Mouse (Mus musculus): Measurements from ENCODE around the gene Prkn.

Gene Prkn

DNA sequence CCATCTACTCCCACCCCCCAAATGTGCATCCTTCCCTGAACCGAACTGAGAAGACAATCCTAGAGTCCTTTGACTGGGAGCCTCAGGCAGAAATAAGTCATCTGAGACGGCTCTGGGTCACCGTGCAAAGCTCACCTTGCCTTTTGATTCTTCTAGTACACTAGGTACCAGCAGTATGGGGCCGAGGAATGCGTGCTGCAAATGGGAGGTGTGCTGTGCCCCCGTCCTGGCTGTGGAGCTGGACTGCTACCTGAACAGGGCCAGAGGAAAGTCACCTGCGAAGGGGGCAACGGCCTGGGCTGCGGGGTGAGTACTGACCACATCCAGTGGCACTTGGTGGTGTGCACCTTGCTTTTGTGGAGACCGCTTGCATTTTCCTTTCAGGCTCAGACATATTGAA is 1014.4 kb downstream of the Prkn start:
- no peak for DNase-seq (ENCODE audit: low spot score)

DNA sequence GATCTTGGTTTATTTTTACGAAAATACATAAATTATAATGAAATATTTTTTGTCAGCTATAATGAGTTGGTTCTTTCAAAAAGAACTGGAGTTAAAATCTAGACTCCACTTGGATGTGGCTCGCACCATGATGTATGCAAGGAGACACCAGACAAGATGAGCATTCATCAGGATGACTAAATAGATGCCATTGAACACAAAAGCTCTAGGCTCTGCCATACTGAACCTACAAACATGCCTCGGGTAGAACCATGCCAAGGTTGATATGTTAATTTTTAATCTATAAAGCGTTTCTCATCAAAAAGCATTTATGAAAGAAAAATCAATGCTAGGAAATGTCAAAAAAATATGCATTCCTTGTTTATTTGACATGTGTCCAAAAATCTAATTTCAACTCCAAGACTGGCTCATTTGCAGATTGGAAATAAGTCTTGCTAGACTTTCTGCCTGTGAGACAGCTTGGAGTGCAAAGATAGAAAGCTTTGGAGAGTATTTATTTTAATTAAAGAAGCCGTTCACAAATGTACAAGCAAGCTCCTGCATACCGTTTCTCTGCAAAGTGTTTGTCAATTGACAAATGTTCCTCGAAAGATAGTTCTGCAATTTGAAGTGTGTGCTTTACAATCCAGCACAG is 1018.7 kb downstream of the Prkn start:
- no peak for DNase-seq (ENCODE audit: low spot score)

DNA sequence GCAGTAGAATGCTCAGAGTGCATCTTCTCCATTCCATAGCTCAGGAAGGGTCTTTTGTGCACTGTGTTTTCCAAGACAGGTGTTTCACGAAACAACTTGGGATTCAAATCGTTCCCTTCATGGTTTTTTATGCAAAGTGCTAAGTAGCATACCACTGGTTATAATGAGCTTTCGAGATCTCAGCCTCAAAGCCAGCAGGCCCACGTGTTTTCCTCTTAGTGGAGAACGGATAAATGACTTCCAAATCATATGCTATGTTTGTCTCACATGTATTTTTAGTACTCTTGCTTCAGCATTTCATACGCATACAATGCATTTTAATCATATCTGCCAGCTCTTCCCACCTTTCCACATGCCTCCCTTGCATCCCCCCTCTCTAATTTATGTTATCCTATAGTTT is 1021.0 kb downstream of the Prkn start:
- no peak for DNase-seq (ENCODE audit: low spot score)

DNA sequence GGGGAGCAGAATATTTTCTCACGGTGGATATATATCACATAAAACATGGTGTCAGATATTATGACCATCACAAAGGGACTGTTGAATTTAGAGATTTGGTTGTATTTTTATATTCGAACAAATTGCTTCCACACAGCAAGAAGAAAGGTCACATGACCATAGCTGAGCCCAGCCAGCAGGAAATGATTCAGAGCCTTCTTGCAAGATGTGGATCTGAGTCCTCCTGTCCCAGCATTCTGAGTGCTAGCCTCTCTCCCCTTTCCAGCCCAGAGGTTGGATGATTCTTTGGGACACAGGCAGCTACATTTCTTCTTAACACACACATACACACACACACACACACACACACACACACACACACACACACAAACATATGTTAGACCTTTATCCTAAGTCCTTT is 1022.2 kb downstream of the Prkn start:
- no peak for DNase-seq (ENCODE audit: low spot score)

DNA sequence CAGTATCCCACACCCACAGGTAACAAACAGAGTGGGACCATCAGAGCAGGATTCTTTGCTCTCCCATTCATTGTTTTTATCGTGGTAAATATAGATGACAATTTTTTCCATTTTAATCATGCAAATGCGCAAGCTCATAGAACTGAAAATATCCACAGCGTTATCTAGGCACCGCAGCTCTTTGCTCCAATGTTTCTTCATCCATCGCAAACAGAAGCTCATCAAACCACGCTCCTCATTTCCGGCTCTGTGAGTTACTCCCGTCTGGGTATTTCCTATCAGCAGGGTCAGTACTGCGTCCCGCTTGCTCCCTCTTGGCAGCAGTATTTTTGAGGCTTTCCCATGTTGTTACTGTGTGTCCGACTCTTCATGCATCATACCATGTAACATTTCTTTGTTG is 1022.8 kb downstream of the Prkn start:
- no peak for DNase-seq (ENCODE audit: low spot score)

DNA sequence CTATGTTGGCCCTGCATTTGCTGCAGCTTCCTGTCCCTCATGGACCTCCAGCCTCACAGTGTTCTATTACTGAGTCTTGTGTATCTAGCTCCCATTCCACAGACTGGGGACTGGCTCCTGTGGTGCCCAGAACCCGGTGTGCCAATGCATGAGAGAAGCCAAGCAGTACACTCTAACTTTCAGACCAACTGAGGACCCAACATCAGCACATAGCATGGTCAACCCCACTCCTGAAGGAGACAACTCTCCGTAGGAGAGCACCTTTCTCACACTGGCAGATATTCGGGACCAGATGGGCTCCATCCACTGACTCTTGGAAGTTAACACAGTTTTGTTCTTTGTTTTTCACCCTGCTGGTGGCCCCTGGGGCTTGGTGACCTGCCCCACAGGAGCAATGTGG is 1026.0 kb downstream of the Prkn start:
- DNase-seq (ENCODE audit: low spot score): no peak

DNA sequence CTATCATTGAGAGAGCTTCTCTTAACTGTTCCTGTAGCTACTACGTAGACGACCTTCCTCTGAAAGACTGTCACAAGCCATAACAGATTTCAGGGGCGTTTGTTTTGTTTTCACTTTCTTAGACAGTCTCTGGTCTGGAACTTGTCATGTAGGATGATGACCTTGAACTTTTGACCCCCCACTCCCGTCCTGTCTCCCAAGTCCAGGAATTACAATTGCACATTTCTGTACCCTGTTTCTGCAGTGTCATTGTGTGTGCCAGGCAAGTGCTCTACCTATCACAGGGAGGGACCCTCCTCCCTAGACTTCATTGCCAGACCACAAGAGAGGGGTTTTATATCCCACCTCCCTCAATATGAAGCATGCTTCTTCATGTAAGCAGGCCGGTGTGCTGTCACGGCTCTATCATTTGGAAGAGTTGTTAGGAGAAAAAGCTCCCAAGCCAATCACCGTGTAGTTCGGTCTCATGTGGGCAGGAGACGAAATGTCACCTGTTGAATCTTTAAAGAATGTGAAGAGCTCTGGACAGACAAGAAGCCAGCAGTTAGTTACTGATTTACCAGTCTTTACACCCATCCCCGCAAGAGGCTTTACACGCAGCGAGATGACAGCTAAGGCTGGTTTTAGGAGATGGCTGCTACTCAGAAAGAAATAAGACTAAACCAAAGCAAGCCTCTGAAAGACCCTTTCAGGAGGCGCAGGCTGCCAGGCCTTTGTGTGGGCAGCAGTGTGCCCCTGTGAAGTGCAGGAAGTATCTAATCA is 1027.3 kb downstream of the Prkn start:
- no peak for DNase-seq (ENCODE audit: low spot score)

DNA sequence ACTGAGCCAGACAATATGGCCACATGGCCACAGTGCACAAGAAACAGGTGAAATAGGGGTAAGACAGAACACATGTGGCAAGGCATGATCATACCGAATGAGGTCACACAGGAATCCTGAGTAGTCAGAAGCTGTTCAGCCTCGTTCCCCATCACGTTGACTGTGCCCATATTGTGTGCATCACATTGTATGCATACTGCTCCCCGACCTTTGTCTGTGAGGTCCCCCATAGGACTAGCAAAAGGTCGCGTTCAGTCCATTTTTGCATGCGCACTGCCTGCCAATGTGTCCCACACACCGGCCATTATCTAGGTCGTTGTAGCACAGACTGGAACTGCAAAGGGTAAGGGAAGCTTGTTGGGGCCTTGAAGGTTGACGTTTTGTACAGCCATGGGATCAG is 1030.4 kb downstream of the Prkn start:
- DNase-seq (ENCODE audit: low spot score): no peak

DNA sequence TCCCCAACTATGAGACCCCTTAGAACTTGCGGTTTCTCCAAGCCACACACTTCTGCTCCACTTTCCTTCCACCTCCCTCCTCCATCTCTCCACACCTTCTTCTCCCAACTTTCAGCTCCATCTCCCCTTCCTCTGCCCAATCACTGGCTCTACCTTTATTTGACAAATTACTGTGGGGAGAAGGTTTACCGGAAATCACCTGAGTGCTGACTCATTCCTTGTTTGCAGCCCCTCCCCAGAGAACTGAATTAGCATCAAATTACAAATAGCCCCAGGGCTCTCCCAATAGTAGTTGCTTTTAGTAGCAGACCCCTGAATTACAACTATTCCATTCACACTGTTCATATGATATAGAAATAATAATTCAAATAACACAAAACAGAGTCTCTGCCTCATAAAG is 1036.1 kb downstream of the Prkn start:
- no peak for DNase-seq (ENCODE audit: low spot score)

DNA sequence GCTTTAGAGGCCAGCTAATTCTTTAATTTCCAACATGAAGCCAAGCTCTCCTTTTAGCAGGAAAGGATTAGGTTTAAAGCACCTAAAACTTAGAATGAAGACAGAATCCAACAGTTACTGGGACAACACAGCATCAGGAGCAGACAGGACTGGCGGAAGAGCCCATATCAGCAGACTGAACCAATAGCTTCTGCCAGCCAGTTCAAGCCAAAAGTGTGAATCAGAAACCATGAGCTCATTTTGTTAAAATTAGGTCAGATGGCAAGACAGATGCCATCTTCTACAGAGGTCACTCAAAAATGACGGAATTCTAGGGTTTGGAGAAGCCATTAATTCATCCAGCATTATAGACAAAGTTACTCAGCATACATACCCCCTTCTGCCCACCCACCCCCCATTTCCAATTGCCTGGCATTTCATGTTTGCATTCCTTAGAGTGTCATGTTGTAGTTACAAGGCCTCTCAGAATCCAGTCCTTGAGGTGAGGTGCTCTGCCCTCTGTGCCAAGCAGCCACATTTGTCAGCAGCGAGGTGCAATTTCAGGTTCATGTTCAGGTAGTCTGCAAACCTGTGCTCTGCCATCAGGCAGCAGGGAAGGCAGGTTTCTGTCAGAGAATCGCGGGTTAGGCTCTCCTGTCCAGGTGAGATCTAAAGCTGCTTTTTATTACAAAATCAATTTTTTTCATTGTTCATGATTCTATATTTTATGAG is 1041.1 kb downstream of the Prkn start:
- no peak for DNase-seq (ENCODE audit: low spot score)

DNA sequence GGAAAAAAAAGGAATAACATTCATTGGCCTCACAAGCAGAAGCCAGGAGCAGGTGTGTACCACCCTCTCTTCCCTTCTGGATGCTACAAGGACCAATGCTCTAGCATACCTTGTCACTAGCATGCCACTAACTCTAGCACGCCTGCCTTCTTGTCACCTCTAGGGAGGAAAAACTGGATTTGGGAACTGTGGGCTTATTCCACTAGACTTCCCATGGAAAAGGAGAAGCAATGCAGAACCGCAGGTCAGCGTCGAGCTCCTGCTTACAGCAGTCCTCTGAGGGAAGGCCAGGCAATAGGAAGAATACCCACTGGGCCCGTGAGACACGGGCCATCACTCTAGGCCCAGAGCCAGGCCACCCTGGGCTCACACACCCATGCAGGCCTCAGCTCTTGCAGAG is 1045.4 kb downstream of the Prkn start:
- DNase-seq (ENCODE audit: low spot score): no peak

DNA sequence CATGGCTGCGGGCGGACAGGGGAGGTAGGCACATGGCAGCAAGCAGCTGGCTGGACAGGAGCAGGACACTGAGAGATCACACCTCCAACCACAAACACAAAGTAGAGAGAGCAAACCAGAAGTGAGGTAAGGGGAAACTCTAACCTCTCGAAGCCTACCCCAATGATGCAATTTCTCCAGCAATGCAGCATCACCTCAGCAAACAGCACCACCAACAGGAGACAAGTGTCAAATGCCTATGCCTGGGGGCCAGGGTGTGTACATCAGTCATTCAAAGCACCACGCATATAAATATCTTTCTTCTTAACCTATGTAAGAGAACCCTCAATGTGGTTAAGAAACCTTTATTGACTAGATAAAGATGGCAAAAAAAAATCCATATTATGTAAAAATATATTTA is 1046.8 kb downstream of the Prkn start:
- DNase-seq (ENCODE audit: low spot score): no peak

DNA sequence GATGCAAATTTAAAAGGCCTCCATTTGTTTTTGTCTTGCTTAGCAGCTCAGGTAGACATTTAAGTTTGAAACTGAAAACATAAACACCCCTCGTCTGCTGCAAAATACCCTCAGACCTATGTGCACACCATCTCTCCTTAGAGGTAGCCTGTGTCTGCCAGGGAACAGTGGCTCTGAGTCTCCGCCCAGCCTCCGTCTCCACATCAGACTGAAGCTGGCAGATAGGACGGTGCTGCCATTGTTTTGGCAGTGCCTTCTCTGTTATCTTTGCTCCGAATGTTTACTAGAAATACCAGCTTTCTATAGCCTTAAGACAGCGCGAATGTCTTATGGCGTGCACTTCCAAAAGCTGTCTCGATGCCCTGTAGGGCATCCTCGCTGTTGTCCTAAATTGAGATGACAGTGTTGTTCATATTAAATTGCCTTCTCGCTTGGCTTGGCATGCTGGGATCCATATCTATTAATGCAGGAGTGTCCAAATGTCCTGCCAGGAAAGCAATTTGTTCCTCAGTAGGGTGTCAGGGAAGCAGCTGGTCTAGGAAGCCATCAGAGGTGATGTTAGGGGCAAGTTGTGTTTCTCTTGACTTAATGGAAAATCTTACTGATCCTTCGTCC is 1047.5 kb downstream of the Prkn start:
- DNase-seq (ENCODE audit: low spot score): no peak

DNA sequence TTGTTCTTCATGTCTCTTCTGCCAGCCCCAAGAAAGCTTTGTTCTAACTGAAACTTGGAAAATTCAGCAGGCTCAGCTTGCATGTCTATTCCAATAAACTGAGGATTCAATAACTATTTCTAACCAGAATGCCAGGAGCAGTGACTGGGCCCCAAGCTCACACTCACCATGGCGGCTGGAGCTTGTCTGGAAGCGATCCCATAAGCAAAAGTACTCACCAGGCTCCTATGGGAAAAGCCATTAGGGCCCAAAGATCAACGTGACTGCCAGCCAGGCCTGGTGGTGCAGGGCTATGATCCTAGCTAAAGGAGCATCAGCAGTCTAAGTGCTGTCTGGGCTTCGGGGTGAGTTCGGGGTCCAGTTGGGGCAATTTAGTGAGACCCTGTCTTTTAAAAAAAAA is 1048.6 kb downstream of the Prkn start:
- no peak for DNase-seq (ENCODE audit: low spot score)

DNA sequence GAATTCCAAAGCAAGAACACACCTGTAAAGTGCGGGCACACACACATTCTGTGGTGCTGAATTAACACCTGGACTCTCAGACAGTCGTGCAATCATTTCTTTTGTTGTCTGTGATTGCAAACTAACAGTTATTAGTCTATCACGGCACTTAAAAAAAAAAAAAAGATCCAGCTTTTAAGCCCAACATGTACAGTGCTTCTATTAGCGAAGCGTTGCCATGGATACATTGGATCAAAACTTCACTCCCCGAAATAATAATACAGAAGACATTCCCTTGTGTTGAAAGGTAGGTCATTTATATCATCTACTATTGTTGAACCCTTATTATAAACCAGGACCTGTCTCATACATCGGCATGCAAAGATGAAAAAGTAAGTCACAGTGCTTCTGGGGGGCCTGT is 1060.1 kb downstream of the Prkn start:
- no peak for DNase-seq (ENCODE audit: low spot score)

DNA sequence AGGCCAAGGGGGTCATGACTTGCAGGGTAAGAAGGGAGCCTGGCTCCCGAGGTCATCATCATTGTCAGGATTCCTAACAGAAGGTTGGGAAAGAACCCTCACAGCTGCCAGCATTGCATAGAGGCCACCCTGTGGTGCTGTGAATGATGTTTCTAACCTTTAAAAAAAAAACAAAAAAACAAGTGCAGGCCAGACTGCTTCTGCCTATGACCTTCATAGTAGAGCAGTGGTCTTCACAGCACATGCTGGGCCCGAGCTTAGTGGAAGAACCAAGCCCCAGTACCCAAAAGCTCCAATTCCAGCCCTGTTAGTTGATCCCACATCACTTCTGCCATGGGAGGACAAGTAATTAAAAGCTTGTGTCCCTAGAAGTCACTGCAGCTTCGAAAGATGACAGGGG is 1061.5 kb downstream of the Prkn start:
- no peak for DNase-seq (ENCODE audit: low spot score)

DNA sequence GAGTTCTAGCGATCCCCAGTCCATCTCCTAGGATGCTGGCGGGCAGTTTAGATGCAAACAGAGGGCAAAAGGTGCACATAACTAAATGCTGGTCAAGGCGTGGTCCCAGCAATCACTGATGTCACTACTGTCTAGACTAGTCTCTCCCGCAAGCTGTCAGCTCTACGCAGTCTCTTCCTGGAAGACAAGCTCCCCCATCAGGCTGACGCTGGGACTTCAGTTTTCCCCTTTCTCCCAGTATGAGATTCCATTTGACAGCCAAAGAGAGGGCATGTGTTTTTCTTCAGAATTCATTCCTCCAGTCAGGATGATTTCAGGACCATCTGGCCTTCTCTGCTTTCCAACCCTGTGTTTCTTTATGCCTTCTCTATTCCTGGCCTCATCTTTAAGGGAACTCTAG is 1062.8 kb downstream of the Prkn start:
- no peak for DNase-seq (ENCODE audit: low spot score)

DNA sequence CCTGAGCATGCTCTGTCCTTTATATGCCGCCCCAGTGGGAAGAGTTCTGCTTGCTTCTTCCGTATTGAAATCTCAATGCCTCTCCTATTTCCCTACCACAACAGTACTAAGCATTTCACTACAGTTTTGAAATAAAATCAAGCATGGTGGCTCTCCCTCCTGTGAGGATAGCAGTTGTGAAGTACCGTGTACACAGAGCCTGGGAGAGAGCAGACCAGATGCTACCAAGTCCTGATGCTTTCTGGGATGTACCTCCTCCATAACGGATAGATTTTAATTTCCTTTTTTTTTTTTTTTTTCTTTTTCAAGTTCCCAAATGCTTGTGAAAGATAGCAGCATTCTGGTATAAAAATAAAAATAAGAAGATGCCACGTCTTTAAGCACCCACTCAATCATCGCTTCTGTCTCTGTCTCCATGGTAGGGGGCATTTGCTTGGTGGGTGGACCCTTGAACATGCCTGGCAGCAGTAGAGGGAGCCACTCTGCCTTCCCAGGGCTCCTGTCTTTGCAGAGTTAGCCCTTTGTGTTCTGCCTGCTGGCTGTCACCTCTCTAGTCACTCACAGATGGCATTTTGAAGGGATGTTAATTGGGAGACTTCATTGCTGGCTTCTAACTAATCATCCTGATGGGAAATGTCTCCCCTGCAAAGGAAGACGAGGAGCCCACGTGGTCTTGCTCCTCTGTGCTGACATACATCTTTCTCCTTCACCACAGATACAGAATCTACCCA is 1070.6 kb downstream of the Prkn start:
- DNase-seq (ENCODE audit: low spot score): no peak

DNA sequence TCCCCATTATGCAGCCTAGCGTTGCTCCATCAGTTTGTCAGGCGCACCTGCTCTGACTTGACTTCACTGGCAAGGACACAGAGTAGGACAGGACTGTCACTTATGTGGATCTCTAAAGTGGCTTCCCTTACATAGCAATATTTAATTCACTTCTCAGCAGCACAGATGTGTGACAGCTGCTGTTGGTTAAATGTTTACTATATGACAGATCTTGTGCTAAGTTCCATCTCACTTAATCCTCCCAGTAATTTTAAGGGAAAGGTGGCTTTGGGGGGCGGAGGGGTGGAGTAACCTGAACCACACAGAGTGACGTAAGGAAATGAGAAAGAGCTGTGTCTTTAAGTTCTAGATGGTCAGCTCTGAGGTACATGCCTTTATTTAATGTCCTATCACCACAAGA is 1072.0 kb downstream of the Prkn start:
- DNase-seq (ENCODE audit: low spot score): no peak

DNA sequence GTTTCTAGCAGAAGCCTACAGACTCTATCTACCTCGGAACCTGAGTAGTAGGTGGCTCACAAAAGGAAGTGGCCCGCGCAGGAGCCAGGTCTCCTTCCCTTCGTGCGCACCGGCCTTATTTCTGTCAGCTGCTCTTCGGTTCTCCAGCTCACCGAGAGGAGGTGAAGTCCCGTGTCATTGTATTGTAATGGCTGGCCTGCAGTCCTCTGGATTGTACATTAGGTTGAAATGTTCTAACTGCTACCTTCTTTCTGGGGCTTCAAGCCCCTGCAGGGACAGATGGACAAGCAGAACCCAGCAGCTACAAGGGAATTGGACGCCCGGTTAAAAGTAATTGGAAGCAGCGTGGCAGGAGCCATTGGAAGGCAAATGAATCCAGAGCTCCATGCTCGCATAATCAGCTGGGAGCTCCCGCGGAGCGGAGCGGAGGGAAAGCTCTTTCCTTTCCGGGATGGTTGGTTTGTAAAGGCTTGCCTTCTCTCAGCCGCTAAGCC is 1072.7 kb downstream of the Prkn start:
- DNase-seq (ENCODE audit: low spot score): no peak

DNA sequence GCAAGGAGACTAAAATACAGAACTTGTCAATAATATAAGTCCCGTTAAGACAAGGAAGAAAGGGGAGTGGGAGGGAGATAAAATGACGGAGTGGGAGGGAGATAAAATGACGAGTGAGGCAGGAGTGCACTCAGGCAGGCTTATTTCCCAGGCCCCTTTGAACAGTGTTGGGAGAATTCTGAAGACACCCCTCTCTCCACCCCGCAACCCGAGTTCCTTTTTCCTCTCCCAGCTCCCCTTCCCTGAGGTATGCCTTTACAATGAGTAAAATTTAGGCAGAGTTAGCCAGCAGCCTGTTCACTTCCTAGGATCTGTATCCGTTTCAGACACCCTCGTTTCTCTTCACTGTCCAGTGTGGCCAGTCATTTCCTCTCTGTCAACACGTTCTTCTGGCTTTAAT is 1073.4 kb downstream of the Prkn start:
- DNase-seq (ENCODE audit: low spot score): no peak

DNA sequence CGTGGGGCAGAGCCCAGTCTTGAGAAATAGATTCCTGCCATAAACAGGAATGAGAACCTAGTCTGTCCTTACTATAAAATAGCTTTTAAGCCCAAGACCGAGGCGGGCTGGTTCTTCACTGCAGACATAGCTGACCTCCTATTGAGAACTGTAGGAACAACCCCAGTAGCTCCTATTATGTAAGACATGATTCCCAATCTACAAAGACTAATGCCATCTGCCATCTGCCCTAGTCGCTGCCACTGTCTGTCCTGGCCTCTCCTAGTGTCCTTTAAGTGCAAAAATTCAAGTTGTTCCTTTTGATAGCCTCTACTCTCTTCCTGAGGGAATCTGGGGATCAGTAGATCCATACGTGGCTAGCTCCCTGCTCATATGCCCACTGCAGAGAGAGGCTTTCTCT is 1074.3 kb downstream of the Prkn start:
- DNase-seq (ENCODE audit: low spot score): no peak
